Mouse (Mus musculus): ENCODE measurements around the gene Myh14.

DNA sequence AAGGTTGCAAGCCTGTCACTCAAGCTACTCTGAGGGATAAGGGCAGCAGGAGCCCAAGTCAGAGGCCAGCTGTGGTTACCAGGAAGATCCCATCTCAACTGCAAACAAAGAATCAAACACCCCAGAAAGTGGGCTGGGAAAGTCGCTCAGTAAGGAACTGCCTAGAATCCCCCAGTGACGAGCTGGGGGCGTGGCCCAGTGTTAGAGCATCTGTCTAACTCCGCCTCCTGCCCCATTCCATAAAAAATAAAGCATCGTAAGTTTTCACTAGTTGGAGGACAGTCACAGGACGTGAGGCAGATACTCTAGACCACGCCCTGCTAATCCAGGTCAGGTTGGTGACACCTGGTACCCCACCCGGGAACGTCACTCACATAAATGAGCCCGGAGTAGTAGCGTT is 5.9 kb downstream of the Myh14 start:
- TF ChIP-seq CTCF (IDR thresholded peaks at IDR 0.05; ENCODE audit: low read depth, low read length), result no peak
- no peak for TF ChIP-seq EP300 (IDR thresholded peaks at IDR 0.05; ENCODE audit: insufficient read depth, low read depth, low read length)

Data from ES-Bruce4 (cell line).